In genomic region chr7:78766019-78766683, GRCm38 (mm10) we compare ENCODE assay signal across 9 mouse cellular contexts. TPM values are rescaled to one million over a fixed set of nuclear protein-coding genes. Genes with fewer than 3 reads are reported as not detected.
DNase-seq lines count a peak whose midpoint lies in the region; ATAC-seq and TF ChIP-seq lines count a peak whose summit lies in the region.
"Had no signal": no experiment of that assay in that cellular context is flagged by ENCODE, and none has a peak within 500 bp of the region (broad histone marks: within the 10 kb centered on the region; RNA-seq: fewer than 3 reads in every experiment).

No protein-coding gene starts in this region.

- peak; percentile 76 to 79 for DNase-seq in B cell, adult 2 months
- peak; percentile 80 for DNase-seq in adrenal gland, postnatal 25 days
- peak; percentile 85 for DNase-seq in kidney, postnatal 10 days
- peak; percentile 70 for DNase-seq in liver, postnatal 0 days
- DNase-seq in testis, postnatal 10 days (ENCODE audit: low spot score), result peak; percentile 89

- no peak overlapping the region for H3K27ac ChIP-seq in embryonic facial prominence, embryonic 13.5 days
- no peak overlapping the region for H3K27ac ChIP-seq in heart, embryonic 14.5 days (replicated peaks in 1 of 2; ENCODE audit: control insufficient read depth in 1 of 2, insufficient read depth in 1 of 2, low read depth in 2 of 2, low read length in 2 of 2)
- no peak overlapping the region for H3K27ac ChIP-seq in liver, postnatal 0 days (ENCODE audit: low read depth)
- H3K27ac ChIP-seq: embryonic facial prominence, embryonic 12.5 days had no signal

- H3K9me3 ChIP-seq in embryonic facial prominence, embryonic 13.5 days, result no peaks in the 10 kb centered on the region
- H3K9me3 ChIP-seq in heart, embryonic 14.5 days (ENCODE audit: control insufficient read depth, low read length), result no peaks in the 10 kb centered on the region
- no peaks in the 10 kb centered on the region for H3K9me3 ChIP-seq in liver, postnatal 0 days (ENCODE audit: low read length)
- H3K9me3 ChIP-seq: embryonic facial prominence, embryonic 12.5 days had no signal

- WGBS in embryonic facial prominence, embryonic 13.5 days, result 23% methylated on average over 18 of the region's 18 CpGs
- 21% methylated on average over 18 of the region's 18 CpGs for WGBS in heart, embryonic 14.5 days
- 21% methylated on average over 18 of the region's 18 CpGs for WGBS in liver, postnatal 0 days (ENCODE audit: insufficient replicate concordance)

- H3K4me1 ChIP-seq in embryonic facial prominence, embryonic 13.5 days, result no peaks in the 10 kb centered on the region; the same call in 1 of the 2 replicates
- H3K4me1 ChIP-seq in heart, embryonic 14.5 days (ENCODE audit: control insufficient read depth in 2 of 2, insufficient read depth in 2 of 2, low read length in 2 of 2), result no peaks in the 10 kb centered on the region; a peak in 1 of 4 replicates
- no peaks in the 10 kb centered on the region for H3K4me1 ChIP-seq in liver, postnatal 0 days (ENCODE audit: insufficient read depth)
- H3K4me1 ChIP-seq: embryonic facial prominence, embryonic 12.5 days had no signal

- peaks cover 10% of the 10 kb centered on the region; the same call in 1 of the 2 replicates for H3K27me3 ChIP-seq in embryonic facial prominence, embryonic 13.5 days
- peaks cover 11% of the 10 kb centered on the region for H3K27me3 ChIP-seq in heart, embryonic 14.5 days (ENCODE audit: control insufficient read depth, insufficient read depth, low read length)
- no peaks in the 10 kb centered on the region for H3K27me3 ChIP-seq in liver, postnatal 0 days (ENCODE audit: insufficient read depth, low read length)
- H3K27me3 ChIP-seq: embryonic facial prominence, embryonic 12.5 days had no signal

- H3K4me2 ChIP-seq in embryonic facial prominence, embryonic 13.5 days, result peak overlapping the region; percentile 28; the same call in 1 of the 2 replicates
- 0 out of 2 replicates have a peak overlapping the region, but pooled peaks have one; percentile 25 for H3K4me2 ChIP-seq in heart, embryonic 14.5 days (ENCODE audit: low read length)
- H3K4me2 ChIP-seq in liver, postnatal 0 days (ENCODE audit: low read depth, low read length), result no peak overlapping the region
- H3K4me2 ChIP-seq: embryonic facial prominence, embryonic 12.5 days had no signal

- no peak overlapping the region for H3K4me3 ChIP-seq in embryonic facial prominence, embryonic 13.5 days
- H3K4me3 ChIP-seq in heart, embryonic 14.5 days (ENCODE audit: control insufficient read depth in 1 of 2, insufficient read depth in 1 of 2, low read depth in 1 of 2, low read length in 2 of 2), result no peak overlapping the region
- no peak overlapping the region for H3K4me3 ChIP-seq in liver, postnatal 0 days (ENCODE audit: low read depth, low read length)
- H3K4me3 ChIP-seq: embryonic facial prominence, embryonic 12.5 days had no signal

- no peak for TF ChIP-seq EP300 in liver, postnatal 0 days (IDR thresholded peaks at IDR 0.05; ENCODE audit: low read depth)

- H3K36me3 ChIP-seq in embryonic facial prominence, embryonic 13.5 days, result no peaks in the 10 kb centered on the region
- no peaks in the 10 kb centered on the region for H3K36me3 ChIP-seq in heart, embryonic 14.5 days (ENCODE audit: control insufficient read depth, insufficient read depth, low read length)
- H3K36me3 ChIP-seq in liver, postnatal 0 days (replicated peaks; ENCODE audit: insufficient read depth, low read length), result no peaks in the 10 kb centered on the region
- H3K36me3 ChIP-seq: embryonic facial prominence, embryonic 12.5 days had no signal

- no peak overlapping the region for H3K9ac ChIP-seq in embryonic facial prominence, embryonic 13.5 days
- H3K9ac ChIP-seq in heart, embryonic 14.5 days (ENCODE audit: low read length), result no peak overlapping the region
- H3K9ac ChIP-seq in liver, postnatal 0 days (replicated peaks), result no peak overlapping the region
- H3K9ac ChIP-seq: embryonic facial prominence, embryonic 12.5 days had no signal

- TF ChIP-seq CTCF in liver, postnatal 0 days (IDR thresholded peaks at IDR 0.05; ENCODE audit: low read depth), result peak; percentile 76

- ATAC-seq in embryonic facial prominence, embryonic 13.5 days (ENCODE audit: insufficient number of reproducible peaks, insufficient read depth, low FRiP score, low TSS enrichment, low read depth), result no peak
- no peak for ATAC-seq in heart, embryonic 14.5 days (ENCODE audit: insufficient number of reproducible peaks, insufficient read depth, low FRiP score, low read depth)
- ATAC-seq in liver, postnatal 0 days, result no peak
- ATAC-seq in neutrophil, adult 5-6 weeks (ENCODE audit: extremely low read depth, insufficient number of reproducible peaks, low FRiP score, poor library complexity, severe bottlenecking), result peak; percentile 62; the same call in 1 of the 2 replicates

RNA-seq across cellular contexts. Expression of gene Mrps11, which starts 16.8 kb away (rescaled TPM):
- 109 and 114 TPM in 2 replicates for total RNA-seq in adrenal gland, postnatal 25 days (2021)
- polyA plus RNA-seq in embryonic facial prominence, embryonic 13.5 days (2015; fragmentation: Nextera tagmentation; extraction: Ambion mirVana), result 90.1 and 90.6 TPM in 2 replicates
- polyA plus RNA-seq in heart, embryonic 14.5 days (2014; fragmentation: Nextera tagmentation; extraction: Ambion mirVana), result 52.9 and 60.2 TPM in 2 replicates
- 23.9 and 27.2 TPM in 2 replicates for polyA plus RNA-seq in liver, postnatal 0 days (2015; fragmentation: Nextera tagmentation; extraction: Ambion mirVana)
- total RNA-seq in neutrophil, adult 5-6 weeks (2017), result 14.2 and 18.2 TPM in 2 replicates

RNA-seq across cellular contexts. Expression of gene Mrpl46, which starts 17.2 kb away (rescaled TPM):
- 29.7 and 40.8 TPM in 2 replicates for total RNA-seq in adrenal gland, postnatal 25 days (2021)
- polyA plus RNA-seq in embryonic facial prominence, embryonic 13.5 days (2015; fragmentation: Nextera tagmentation; extraction: Ambion mirVana), result 56.6 and 60.0 TPM in 2 replicates
- polyA plus RNA-seq in heart, embryonic 14.5 days (2014; fragmentation: Nextera tagmentation; extraction: Ambion mirVana), result 58.8 and 59.1 TPM in 2 replicates
- 36.8 and 39.7 TPM in 2 replicates for polyA plus RNA-seq in liver, postnatal 0 days (2015; fragmentation: Nextera tagmentation; extraction: Ambion mirVana)
- total RNA-seq in neutrophil, adult 5-6 weeks (2017), result 16.9 and 18.7 TPM in 2 replicates

RNA-seq across cellular contexts. Expression of gene Ntrk3, which starts 28.3 kb away (rescaled TPM):
- total RNA-seq in adrenal gland, postnatal 25 days (2021), result 17.4 and 24.3 TPM in 2 replicates
- 1.7 and 2.1 TPM in 2 replicates for polyA plus RNA-seq in embryonic facial prominence, embryonic 13.5 days (2015; fragmentation: Nextera tagmentation; extraction: Ambion mirVana)
- 1.1 and 1.3 TPM in 2 replicates for polyA plus RNA-seq in heart, embryonic 14.5 days (2014; fragmentation: Nextera tagmentation; extraction: Ambion mirVana)
- polyA plus RNA-seq in liver, postnatal 0 days (2015; fragmentation: Nextera tagmentation; extraction: Ambion mirVana), result 0.12 and 0.16 TPM in 2 replicates
- total RNA-seq in neutrophil, adult 5-6 weeks (2017), result 1.5 and 1.9 TPM in 2 replicates
